Mouse (Mus musculus) thymus, adult 2 months (tissue): ENCODE measurements around the gene Scamp1. TPM values are rescaled to one million over a fixed set of nuclear protein-coding genes. Genes with fewer than 3 reads are reported as not detected.

ENCODE experiments used
- DNase-seq: peaks from one replicate; pipeline ENCODE4 v3.0.0; 2021
- H3K27ac ChIP-seq: fragments of 200-500 bp; 2 replicates; pipeline ENCODE4 v1.5.1; 2012; ENCODE audit warnings: low read length, control low read depth; ENCODE audit not compliant: control insufficient read depth, insufficient read depth
- H3K27me3 ChIP-seq: fragments of 200-500 bp; 2 replicates; pipeline ENCODE4 v1.6.1; 2012; ENCODE audit warnings: mild to moderate bottlenecking, low read length, moderate library complexity, mixed read lengths; ENCODE audit not compliant: control insufficient read depth, insufficient read depth
- H3K36me3 ChIP-seq: fragments of 200-500 bp; 2 replicates; pipeline ENCODE4 v1.6.1; 2012; ENCODE audit warnings: mild to moderate bottlenecking, low read length, moderate library complexity; ENCODE audit not compliant: control insufficient read depth, insufficient read depth
- H3K4me1 ChIP-seq: fragments of 200-500 bp; replicated peaks from 2 replicates; pipeline ENCODE4 v1.6.1; 2012; ENCODE audit warnings: low read length; ENCODE audit not compliant: control insufficient read depth, insufficient read depth
- H3K4me3 ChIP-seq: fragments of 200-500 bp; 2 replicates; pipeline ENCODE4 v1.5.1; 2012; ENCODE audit warnings: mild to moderate bottlenecking, low read length, control low read depth, moderate library complexity; ENCODE audit not compliant: control insufficient read depth, insufficient read depth
- CTCF ChIP-seq: fragments of 200-500 bp; IDR thresholded peaks from 2 replicates; pipeline ENCODE4 v1.5.1; 2012; ENCODE audit warnings: mild to moderate bottlenecking, control low read depth, low read length, moderate library complexity, borderline replicate concordance; ENCODE audit not compliant: control insufficient read depth, poor library complexity, insufficient read depth; ENCODE audit errors: extremely low read depth
- POLR2A ChIP-seq: fragments of 200-500 bp; IDR thresholded peaks from 2 replicates; pipeline ENCODE4 v1.6.1; 2012; ENCODE audit warnings: mild to moderate bottlenecking, low read length, control low read depth, moderate library complexity; ENCODE audit not compliant: control insufficient read depth, poor library complexity, insufficient read depth; ENCODE audit errors: extremely low read depth
- WGBS: fragments of 180-500 bp; shearing (Covaris S2); methylation state at CpG from one replicate; pipeline ENCODE4 v1.1.7; 2018; 5-methylcytosine and 5-hydroxymethylcytosine counted together
- polyA plus RNA-seq: library from polyadenylated mRNA; depleted of rRNA; stranded (reverse); fragments of >200 nt; gene quantifications from 2 replicates; pipeline ENCODE4 v1.2.3, GENCODE M21; 2012

The Scamp1 gene
- polyA plus RNA-seq, 1 experiment = 4.9 TPM

DNA sequence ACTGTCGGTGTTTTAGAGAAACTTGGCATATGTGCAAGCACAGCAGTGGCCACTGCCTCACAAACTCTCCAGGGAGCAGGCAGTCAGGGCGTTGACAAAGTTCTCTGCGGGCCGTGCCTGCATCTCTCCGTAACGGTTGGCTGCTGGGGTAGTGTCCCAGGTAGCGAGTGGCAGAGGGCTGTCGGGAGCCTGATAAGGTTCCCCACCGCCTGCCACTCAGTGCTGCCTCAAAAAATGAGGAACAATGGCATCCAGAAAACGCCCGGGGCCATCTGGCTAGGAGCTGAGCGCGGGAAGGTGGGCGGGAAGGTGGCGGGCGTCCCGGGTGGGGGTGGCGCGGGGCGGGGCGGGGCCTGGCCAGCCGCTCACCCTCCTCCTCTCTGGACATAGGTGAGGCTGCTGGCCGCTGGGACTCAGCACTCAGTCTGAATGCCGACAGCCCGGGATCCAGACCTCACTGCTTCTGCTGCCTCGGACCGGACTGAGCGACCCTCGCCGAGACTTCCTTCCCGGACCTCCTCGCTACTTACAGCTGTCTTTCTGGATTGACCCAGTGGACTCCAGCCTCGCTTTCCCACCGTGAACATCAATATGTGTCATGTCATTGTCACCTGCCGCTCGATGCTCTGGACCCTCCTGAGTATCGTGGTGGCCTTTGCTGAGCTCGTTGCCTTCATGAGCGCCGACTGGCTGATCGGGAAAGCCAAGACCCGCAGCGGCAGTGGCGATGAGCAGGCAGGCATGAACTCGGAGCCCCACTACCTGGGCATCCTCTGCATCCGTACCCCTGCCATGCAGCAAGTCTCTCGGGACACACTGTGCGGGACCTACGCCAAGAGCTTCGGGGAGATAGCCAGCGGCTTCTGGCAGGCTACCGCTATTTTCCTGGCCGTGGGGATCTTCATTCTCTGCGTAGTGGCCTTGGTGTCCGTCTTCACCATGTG lies 111.8 kb downstream of the Scamp1 start:
- no peak overlapping the region for H3K27ac ChIP-seq

DNA sequence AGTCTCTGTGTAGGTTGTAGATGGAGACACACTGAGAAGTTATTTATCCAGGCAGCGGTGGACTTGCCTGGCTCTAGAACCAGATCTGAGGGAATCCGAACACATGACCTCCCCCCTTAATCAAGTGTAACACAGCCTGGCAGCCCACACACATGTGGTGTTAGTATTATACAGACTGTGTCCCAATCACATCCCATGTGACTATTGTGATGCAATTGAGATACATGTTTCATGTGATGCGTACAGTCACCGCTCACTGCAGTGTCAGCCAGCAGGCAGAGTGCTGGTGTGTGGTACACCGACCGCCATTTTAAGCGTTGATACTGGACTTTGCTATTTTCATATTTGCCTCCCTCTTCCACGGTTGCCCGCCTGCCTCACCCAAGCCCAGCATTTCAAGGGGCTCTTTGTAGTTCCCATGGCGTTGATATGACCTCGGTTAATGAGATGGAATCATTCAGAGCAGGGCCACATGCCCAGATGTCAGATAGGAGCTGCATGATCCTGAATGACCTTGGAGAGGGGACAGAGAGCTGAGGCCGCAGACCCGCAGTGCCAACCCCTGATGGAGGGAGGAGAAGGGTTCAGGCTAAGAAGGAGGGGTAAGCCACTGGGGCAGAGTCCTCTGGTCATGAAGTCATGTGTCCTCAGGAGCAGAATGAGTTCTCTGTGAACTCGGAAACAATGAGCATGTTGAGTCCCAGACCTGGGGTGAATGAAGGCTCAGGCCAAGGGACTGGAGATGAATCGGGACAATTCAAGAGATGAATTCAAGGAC lies 112.9 kb downstream of the Scamp1 start:
- no peak overlapping the region for H3K4me3 ChIP-seq

More for the DNA sequence above, 111.8 kb downstream of the Scamp1 start:
- 1% methylated on average over 55 of the region's 55 CpGs for WGBS
- no peak for TF ChIP-seq CTCF
- TF ChIP-seq POLR2A = no peak
- H3K4me1 ChIP-seq = peaks cover 37% of the 10 kb centered on the region
- peak overlapping the region; percentile 52 for H3K4me3 ChIP-seq
- H3K27me3 ChIP-seq = no peaks in the 10 kb centered on the region; the same call in 1 of the 2 replicates
- DNase-seq = peak; percentile 19
- no peaks in the 10 kb centered on the region for H3K36me3 ChIP-seq

DNA sequence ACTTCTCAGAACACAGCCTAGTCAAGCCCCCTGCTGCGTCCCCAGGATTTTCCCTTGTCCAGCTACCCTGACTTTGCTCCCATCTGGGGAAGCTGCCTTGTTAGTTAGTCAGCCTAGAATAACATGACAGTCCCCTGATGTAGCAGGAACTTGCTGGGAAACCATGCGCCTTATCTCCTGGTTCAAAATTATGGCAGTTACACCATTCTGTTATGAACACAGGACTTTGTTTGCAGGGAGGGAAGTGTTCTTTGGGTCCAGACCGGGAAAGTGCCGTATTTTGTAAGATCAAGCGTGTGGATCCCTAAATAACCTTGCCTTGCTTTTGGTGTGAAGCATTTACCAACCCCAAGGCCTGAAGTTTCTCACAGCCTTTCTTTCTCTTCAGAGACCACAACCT lies 114.0 kb downstream of the Scamp1 start:
- Histone ChIP-seq H3K36me3 (no peaks in the 10 kb centered on the region), H3K27ac (no peak overlapping the region), H3K4me3 (no peak overlapping the region), H3K4me1 (peaks cover 23% of the 10 kb centered on the region), H3K27me3 (no peaks in the 10 kb centered on the region; the same call in 1 of the 2 replicates)
- DNase-seq = no peak
- 63% methylated on average over 5 of the region's 5 CpGs for WGBS
- TF ChIP-seq CTCF (no peak), POLR2A (no peak)

More for the DNA sequence above, 112.9 kb downstream of the Scamp1 start:
- no peak for TF ChIP-seq POLR2A
- 96% methylated on average over 15 of the region's 15 CpGs for WGBS
- no peak for DNase-seq
- H3K4me1 ChIP-seq = peaks cover 28% of the 10 kb centered on the region
- no peaks in the 10 kb centered on the region; the same call in 1 of the 2 replicates for H3K27me3 ChIP-seq
- H3K27ac ChIP-seq = no peak overlapping the region
- no peaks in the 10 kb centered on the region for H3K36me3 ChIP-seq

DNA sequence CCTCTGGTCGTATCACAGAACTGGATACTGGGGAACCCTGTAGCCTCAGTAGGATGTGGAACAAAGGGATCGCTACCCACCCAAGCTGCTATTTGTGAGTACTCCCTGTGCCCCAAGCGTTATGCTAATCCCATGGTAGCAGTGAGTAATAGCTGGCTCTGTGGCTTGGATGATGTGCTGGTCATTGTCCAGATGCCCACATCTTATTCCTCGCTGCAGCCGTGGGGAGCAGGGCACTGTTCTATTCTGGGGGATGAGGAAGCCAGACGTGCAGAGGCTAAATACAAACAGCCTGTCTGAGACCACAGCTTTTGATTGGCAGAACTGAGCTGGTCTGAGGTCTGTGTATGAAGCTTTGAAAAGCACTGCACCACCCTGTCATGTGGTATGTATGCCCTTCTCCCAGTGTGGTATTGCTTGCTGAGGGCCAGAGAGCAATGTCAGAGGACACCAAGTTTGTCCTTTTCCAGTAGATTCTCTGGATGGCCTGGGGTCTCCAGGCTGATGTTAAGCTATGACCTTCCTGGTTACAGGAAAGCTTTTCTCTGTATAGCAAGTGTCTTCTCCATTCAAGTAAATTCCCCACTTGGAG lies 116.2 kb downstream of the Scamp1 start:
- no peak overlapping the region for H3K27ac ChIP-seq
- no peak for TF ChIP-seq POLR2A
- no peak for TF ChIP-seq CTCF
- 57% methylated on average over 6 of the region's 6 CpGs for WGBS
- DNase-seq = no peak
- H3K4me1 ChIP-seq = peaks cover 10% of the 10 kb centered on the region
- no peaks in the 10 kb centered on the region; the same call in 1 of the 2 replicates for H3K27me3 ChIP-seq
- no peak overlapping the region for H3K4me3 ChIP-seq
- H3K36me3 ChIP-seq = no peaks in the 10 kb centered on the region

DNA sequence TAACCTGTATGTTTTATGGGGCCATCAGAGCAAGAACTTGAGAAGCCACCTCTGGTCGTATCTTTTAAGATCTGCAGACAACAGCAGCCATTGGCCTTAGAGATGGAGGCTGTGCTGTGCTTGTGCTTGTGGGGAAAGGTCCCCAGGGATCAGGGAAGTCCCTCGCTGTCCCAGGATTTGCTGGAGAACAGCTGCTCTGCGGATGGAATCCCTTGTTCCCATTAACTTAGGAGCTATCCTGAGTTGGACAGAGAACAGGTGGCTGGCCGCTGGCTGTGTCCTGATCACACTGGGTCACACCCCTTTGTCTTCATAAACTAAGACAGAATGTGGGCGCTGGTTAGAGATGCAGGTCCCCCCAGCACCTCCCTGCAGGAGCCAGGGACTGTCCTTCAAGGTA lies 117.3 kb downstream of the Scamp1 start:
- no peak overlapping the region for H3K27ac ChIP-seq
- no peaks in the 10 kb centered on the region for H3K36me3 ChIP-seq
- H3K4me3 ChIP-seq = no peak overlapping the region
- TF ChIP-seq CTCF = no peak
- TF ChIP-seq POLR2A = no peak
- WGBS = 94% methylated on average over 5 of the region's 5 CpGs
- H3K27me3 ChIP-seq = no peaks in the 10 kb centered on the region; the same call in 1 of the 2 replicates
- no peak for DNase-seq
- peaks cover 2% of the 10 kb centered on the region; the same call in 1 of the 2 replicates for H3K4me1 ChIP-seq

DNA sequence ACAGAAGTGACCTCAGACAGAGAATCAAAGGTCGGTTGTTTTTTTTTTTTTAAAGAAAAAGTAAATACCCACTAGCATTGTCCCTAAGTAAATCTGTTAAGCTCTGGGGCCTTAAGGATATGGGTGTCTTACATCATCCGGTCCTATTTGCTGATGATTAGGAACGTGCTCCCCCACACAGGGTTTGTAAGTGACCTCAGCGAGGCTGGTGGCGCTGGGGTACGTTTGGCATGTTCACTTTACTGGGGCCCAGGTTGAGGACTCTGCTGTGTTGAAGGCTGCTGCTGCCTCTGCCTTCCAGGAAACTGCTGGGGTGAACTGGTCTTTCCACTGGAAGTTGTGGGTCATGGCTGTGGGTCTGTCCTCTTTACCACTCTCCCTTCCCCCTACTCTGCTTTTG lies 121.2 kb downstream of the Scamp1 start:
- Histone ChIP-seq H3K4me3 (no peak overlapping the region), H3K36me3 (no peaks in the 10 kb centered on the region), H3K27ac (no peak overlapping the region), H3K27me3 (no peaks in the 10 kb centered on the region), H3K4me1 (no peaks in the 10 kb centered on the region; the same call in 1 of the 2 replicates)
- 89% methylated on average over 6 of the region's 6 CpGs for WGBS
- no peak for DNase-seq
- no peak for TF ChIP-seq POLR2A
- no peak for TF ChIP-seq CTCF
